Mouse (Mus musculus) adrenal gland, adult 2 months (tissue): Measurements from ENCODE around the gene Rbms2. TPM values are rescaled to one million over a fixed set of nuclear protein-coding genes. Genes with fewer than 3 reads are reported as not detected.
"Not testable (repeated sequence)": the region's sequence is repeated elsewhere in the genome, so short reads cannot be mapped to it uniquely, and the experiment has no call there.

Experiments used
- DNase-seq: peaks from one replicate; pipeline ENCODE4 v3.0.0; 2021
- long read RNA-seq: library from polyadenylated mRNA; stranded (forward); transcript quantifications from one replicate; pipeline ENCODE4 v2.0.0, GENCODE M21; 2021
- polyA plus RNA-seq: library from polyadenylated mRNA; depleted of rRNA; stranded (reverse); fragments of >200 nt; gene quantifications from 2 replicates; pipeline ENCODE4 v1.2.3, GENCODE M21; 2012; rRNA removed
- total RNA-seq, 2 experiments: library from RNA; stranded (reverse); gene quantifications; 2 replicates each; pipeline ENCODE4 v1.2.3; 2021

Gene Rbms2
- 100 to 1,000 TPM in 1 of 2 experiments, 10 to 100 TPM in 1; 99.3 to 124 TPM for total RNA-seq
- polyA plus RNA-seq = 118 and 130 TPM in 2 replicates
- long read RNA-seq, transcript Rbms2-201 (13 exons, 1,481 nt) = major isoform, 24 of 44 reads
- long read RNA-seq, partial matches to known transcripts = 15 of 44 reads
- long read RNA-seq, other reads (novel, unspliced or antisense) = 1 of 44 reads

GRCm38 (mm10) chr10:128179989-128180388 is at the start of gene Rbms2:
Gene Rbms2, minus strand, starts transcription at chr10:128180297.
- peak; percentile 21 for DNase-seq

GRCm38 (mm10) chr10:128228009-128228408 is 47.9 kb upstream of the Rbms2 start:
- no peak for DNase-seq

GRCm38 (mm10) chr10:128227592-128227991 is 47.5 kb upstream of the Rbms2 start:
- no peak for DNase-seq

- no peak for DNase-seq
These were observed 45.4 kb upstream of the Rbms2 start, which contains the start of gene Mip for GRCm38 (mm10) chr10:128225538-128225937. Gene Mip, plus strand, starts transcription at chr10:128225838.

GRCm38 (mm10) chr10:128225064-128225463 is 45.0 kb upstream of the Rbms2 start:
- DNase-seq = no peak

- peak; percentile 14 for DNase-seq
These were observed 41.6 kb upstream of the Rbms2 start for GRCm38 (mm10) chr10:128221533-128222286.

- DNase-seq = no peak
These were observed 38.5 kb upstream of the Rbms2 start for GRCm38 (mm10) chr10:128218387-128219117.

- no peak for DNase-seq
These were observed 34.9 kb upstream of the Rbms2 start for GRCm38 (mm10) chr10:128214981-128215380.

- DNase-seq = not testable (repeated sequence)
These were observed 34.0 kb upstream of the Rbms2 start for GRCm38 (mm10) chr10:128214112-128214511.

GRCm38 (mm10) chr10:128212871-128213323 is 32.8 kb upstream of the Rbms2 start:
- DNase-seq = peak; percentile 63

- DNase-seq = no peak
These were observed 32.1 kb upstream of the Rbms2 start for GRCm38 (mm10) chr10:128212148-128212547.

- DNase-seq = peak; percentile 93
These were observed 31.5 kb upstream of the Rbms2 start, which contains the start of gene Spryd4 for GRCm38 (mm10) chr10:128211390-128212108. Gene Spryd4, minus strand, starts transcription at chr10:128211807.

GRCm38 (mm10) chr10:128210954-128211353 is 30.9 kb upstream of the Rbms2 start:
- DNase-seq = peak; percentile 52

GRCm38 (mm10) chr10:128210131-128210530 is 30.0 kb upstream of the Rbms2 start:
- DNase-seq = no peak

GRCm38 (mm10) chr10:128209311-128210009 is 29.4 kb upstream of the Rbms2 start:
- DNase-seq = no peak

- no peak for DNase-seq
These were observed 28.2 kb upstream of the Rbms2 start for GRCm38 (mm10) chr10:128208326-128208725.

GRCm38 (mm10) chr10:128204941-128205340 is 24.8 kb upstream of the Rbms2 start:
- no peak for DNase-seq

GRCm38 (mm10) chr10:128201856-128202255 is 21.8 kb upstream of the Rbms2 start:
- DNase-seq = no peak

- no peak for DNase-seq
These were observed 14.7 kb upstream of the Rbms2 start for GRCm38 (mm10) chr10:128194551-128195461.

- peak; percentile 99 for DNase-seq
These were observed 14.0 kb upstream of the Rbms2 start, which contains the start of gene Gls2 for GRCm38 (mm10) chr10:128194024-128194550. Gene Gls2, plus strand, starts transcription at chr10:128194457.
